Mouse (Mus musculus): ENCODE measurements at regions not wholly inside any gene's neighbourhood (a gene's known extent, or its start where the extent isn't known, plus 50 kb on each side); places are given as distances from the start of the nearest gene placed in this dataset.
"Not testable (repeated sequence)": the region's sequence is repeated elsewhere in the genome, so short reads cannot be mapped to it uniquely, and the experiment has no call there.

- H3K4me3 ChIP-seq; H3K27me3 ChIP-seq; H3K4me1 ChIP-seq; H3K36me3 ChIP-seq; ATAC-seq (replicated peaks); H3K9ac ChIP-seq (replicated peaks); H3K4me2 ChIP-seq (replicated peaks); H3K9me3 ChIP-seq; H3K27ac ChIP-seq (replicated peaks): not testable (repeated sequence)
- 92% methylated on average over 5 of the region's 5 CpGs for WGBS
Measured at GRCm38 (mm10) chr1:112486046-112486445, 621.3 kb upstream of the Dsel start.

- Histone ChIP-seq H3K9me3 (no peaks in the 10 kb centered on the region), H3K4me1 (no peaks in the 10 kb centered on the region), H3K27me3 (no peaks in the 10 kb centered on the region), H3K4me3 (no peak overlapping the region), H3K27ac (replicated peaks) (no peak overlapping the region), H3K9ac (replicated peaks) (no peak overlapping the region), H3K4me2 (replicated peaks) (no peak overlapping the region), H3K36me3 (no peaks in the 10 kb centered on the region)
- 34% methylated on average over 11 of the region's 11 CpGs for WGBS
- ATAC-seq (replicated peaks) = peak; percentile 71
Measured at GRCm38 (mm10) chr1:112456047-112456446, 591.3 kb upstream of the Dsel start.

- Histone ChIP-seq H3K4me1 (no peaks in the 10 kb centered on the region), H3K9me3 (no peaks in the 10 kb centered on the region), H3K9ac (replicated peaks) (no peak overlapping the region), H3K27ac (replicated peaks) (no peak overlapping the region), H3K4me2 (replicated peaks) (no peak overlapping the region), H3K27me3 (no peaks in the 10 kb centered on the region), H3K4me3 (no peak overlapping the region), H3K36me3 (no peaks in the 10 kb centered on the region)
- no peak for ATAC-seq (replicated peaks)
Measured at GRCm38 (mm10) chr1:112452390-112452789, 587.7 kb upstream of the Dsel start.

- Histone ChIP-seq H3K4me3 (no peak overlapping the region), H3K27ac (replicated peaks) (no peak overlapping the region), H3K4me2 (replicated peaks) (no peak overlapping the region), H3K9ac (replicated peaks) (no peak overlapping the region), H3K27me3 (no peaks in the 10 kb centered on the region), H3K4me1 (no peaks in the 10 kb centered on the region), H3K9me3 (no peaks in the 10 kb centered on the region), H3K36me3 (no peaks in the 10 kb centered on the region)
- 13% methylated on average over 2 of the region's 2 CpGs for WGBS
- ATAC-seq (replicated peaks) = peak; percentile 58
Measured at GRCm38 (mm10) chr1:112451622-112452021, 586.9 kb upstream of the Dsel start.

GRCm38 (mm10) chr1:112439109-112439508 is 574.4 kb upstream of the Dsel start:
- H3K27me3 ChIP-seq = no peaks in the 10 kb centered on the region
- H3K9ac ChIP-seq (replicated peaks) = no peak overlapping the region
- H3K36me3 ChIP-seq = no peaks in the 10 kb centered on the region
- H3K4me2 ChIP-seq (replicated peaks) = no peak overlapping the region
- no peaks in the 10 kb centered on the region for H3K4me1 ChIP-seq
- no peaks in the 10 kb centered on the region for H3K9me3 ChIP-seq
- no peak overlapping the region for H3K27ac ChIP-seq (replicated peaks)
- WGBS = 48% methylated on average over 2 of the region's 2 CpGs
- no peak overlapping the region for H3K4me3 ChIP-seq
- ATAC-seq (replicated peaks) = peak; percentile 68

GRCm38 (mm10) chr1:112416350-112417083 is 551.8 kb upstream of the Dsel start:
- peak overlapping the region; percentile 81 for H3K4me2 ChIP-seq (replicated peaks)
- no peaks in the 10 kb centered on the region for H3K9me3 ChIP-seq
- peak overlapping the region; percentile 66 for H3K4me3 ChIP-seq
- H3K4me1 ChIP-seq = no peaks in the 10 kb centered on the region
- ATAC-seq (replicated peaks) = peak; percentile 100
- H3K27me3 ChIP-seq = no peaks in the 10 kb centered on the region
- peak overlapping the region; percentile 54 for H3K9ac ChIP-seq (replicated peaks)
- WGBS = under 1% methylated on average over 37 of the region's 37 CpGs
- H3K27ac ChIP-seq (replicated peaks) = no peak overlapping the region
- H3K36me3 ChIP-seq = no peaks in the 10 kb centered on the region

GRCm38 (mm10) chr1:112388807-112389206 is 524.1 kb upstream of the Dsel start:
- no peaks in the 10 kb centered on the region for H3K4me1 ChIP-seq
- no peak overlapping the region for H3K27ac ChIP-seq (replicated peaks)
- H3K27me3 ChIP-seq = no peaks in the 10 kb centered on the region
- ATAC-seq (replicated peaks) = peak; percentile 41; the same call in 1 of the 2 replicates
- WGBS = 38% methylated on average over 3 of the region's 3 CpGs
- no peak overlapping the region for H3K9ac ChIP-seq (replicated peaks)
- no peaks in the 10 kb centered on the region for H3K9me3 ChIP-seq
- no peak overlapping the region for H3K4me2 ChIP-seq (replicated peaks)
- H3K4me3 ChIP-seq = no peak overlapping the region
- H3K36me3 ChIP-seq = no peaks in the 10 kb centered on the region

- H3K4me3 ChIP-seq = no peak overlapping the region
- H3K27me3 ChIP-seq = no peaks in the 10 kb centered on the region
- no peak overlapping the region for H3K9ac ChIP-seq (replicated peaks)
- H3K4me1 ChIP-seq = no peaks in the 10 kb centered on the region
- no peaks in the 10 kb centered on the region for H3K36me3 ChIP-seq
- no peak overlapping the region for H3K27ac ChIP-seq (replicated peaks)
- no peak overlapping the region for H3K4me2 ChIP-seq (replicated peaks)
- H3K9me3 ChIP-seq = no peaks in the 10 kb centered on the region
- no peak for ATAC-seq (replicated peaks)
- 65% methylated on average over 1 of the region's 1 CpGs for WGBS
Measured at GRCm38 (mm10) chr1:112384015-112384414, 519.3 kb upstream of the Dsel start.

- no peak overlapping the region for H3K9ac ChIP-seq (replicated peaks)
- no peaks in the 10 kb centered on the region for H3K4me1 ChIP-seq
- H3K4me3 ChIP-seq = no peak overlapping the region
- peak; percentile 83 for ATAC-seq (replicated peaks)
- H3K4me2 ChIP-seq (replicated peaks) = no peak overlapping the region
- no peaks in the 10 kb centered on the region for H3K27me3 ChIP-seq
- 15% methylated on average over 2 of the region's 2 CpGs for WGBS
- H3K27ac ChIP-seq (replicated peaks) = no peak overlapping the region
- no peaks in the 10 kb centered on the region for H3K9me3 ChIP-seq
- no peaks in the 10 kb centered on the region for H3K36me3 ChIP-seq
Measured at GRCm38 (mm10) chr1:112379651-112380264, 515.0 kb upstream of the Dsel start.

- WGBS = 3% methylated on average over 2 of the region's 2 CpGs
- Histone ChIP-seq H3K36me3 (no peaks in the 10 kb centered on the region), H3K9ac (replicated peaks) (no peak overlapping the region), H3K4me3 (no peak overlapping the region), H3K27ac (replicated peaks) (no peak overlapping the region), H3K27me3 (no peaks in the 10 kb centered on the region), H3K4me1 (no peaks in the 10 kb centered on the region), H3K4me2 (replicated peaks) (no peak overlapping the region), H3K9me3 (no peaks in the 10 kb centered on the region)
- peak; percentile 80 for ATAC-seq (replicated peaks)
Measured at GRCm38 (mm10) chr1:112378660-112379059, 513.9 kb upstream of the Dsel start.

GRCm38 (mm10) chr1:112355816-112356215 is 491.1 kb upstream of the Dsel start:
- H3K4me1 ChIP-seq = no peaks in the 10 kb centered on the region
- no peaks in the 10 kb centered on the region for H3K36me3 ChIP-seq
- H3K27me3 ChIP-seq = no peaks in the 10 kb centered on the region
- H3K4me3 ChIP-seq = no peak overlapping the region
- no peak overlapping the region for H3K27ac ChIP-seq (replicated peaks)
- H3K9ac ChIP-seq (replicated peaks) = no peak overlapping the region
- 90% methylated on average over 1 of the region's 1 CpGs for WGBS
- H3K9me3 ChIP-seq = no peaks in the 10 kb centered on the region
- no peak overlapping the region for H3K4me2 ChIP-seq (replicated peaks)
- ATAC-seq (replicated peaks) = no peak
